Mouse (Mus musculus): ENCODE results near the gene Tbc1d12.
"Not testable (repeated sequence)": the region's sequence is repeated elsewhere in the genome, so short reads cannot be mapped to it uniquely, and the experiment has no call there.

The Tbc1d12 gene

GRCm38 (mm10) chr19:38836438-38837170 lies at the start of gene Tbc1d12:
Gene Tbc1d12 (plus strand): TSS chr19:38836579.
- DNase-seq, result peak; percentile 93 to 96

GRCm38 (mm10) chr19:38787756-38788155 lies 48.6 kb upstream of the Tbc1d12 start:
- DNase-seq, result no peak

- no peak for DNase-seq
Observed at GRCm38 (mm10) chr19:38793563-38794045, 42.8 kb upstream of the Tbc1d12 start.

GRCm38 (mm10) chr19:38796546-38796945 lies 39.8 kb upstream of the Tbc1d12 start:
- no peak for DNase-seq

- no peak for DNase-seq
Observed at GRCm38 (mm10) chr19:38798291-38798690, 38.1 kb upstream of the Tbc1d12 start.

GRCm38 (mm10) chr19:38798801-38799200 lies 37.6 kb upstream of the Tbc1d12 start:
- DNase-seq, result peak in 1 of 2 experiments; percentile 9

- no peak for DNase-seq
Observed at GRCm38 (mm10) chr19:38818191-38818590, 18.2 kb upstream of the Tbc1d12 start.

GRCm38 (mm10) chr19:38818766-38819426 lies 17.5 kb upstream of the Tbc1d12 start, which contains the start of gene Noc3l:
Gene Noc3l (minus strand): TSS chr19:38819237.
- DNase-seq, result peak; percentile 91 to 97

- no peak for DNase-seq
Observed at GRCm38 (mm10) chr19:38819427-38819802, 17.0 kb upstream of the Tbc1d12 start.

GRCm38 (mm10) chr19:38820186-38820804 lies 16.1 kb upstream of the Tbc1d12 start:
- DNase-seq, result no peak

GRCm38 (mm10) chr19:38833224-38833623 lies 3.2 kb upstream of the Tbc1d12 start:
- no peak for DNase-seq

GRCm38 (mm10) chr19:38836084-38836437 lies 318 bp upstream of the Tbc1d12 start:
- peak in 1 of 2 experiments; percentile 5 for DNase-seq

GRCm38 (mm10) chr19:38837171-38837641 lies 827 bp downstream of the Tbc1d12 start:
- DNase-seq, result peak; percentile 42 to 62

- DNase-seq, result no peak
Observed at GRCm38 (mm10) chr19:38844817-38845216, 8.4 kb downstream of the Tbc1d12 start.

GRCm38 (mm10) chr19:38846373-38846772 lies 10.0 kb downstream of the Tbc1d12 start:
- DNase-seq, result no peak

- DNase-seq, result no peak
Observed at GRCm38 (mm10) chr19:38858224-38858623, 21.8 kb downstream of the Tbc1d12 start.

- DNase-seq, result no peak
Observed at GRCm38 (mm10) chr19:38862523-38862922, 26.1 kb downstream of the Tbc1d12 start.

GRCm38 (mm10) chr19:38874825-38875224 lies 38.4 kb downstream of the Tbc1d12 start:
- not testable (repeated sequence) for DNase-seq

- DNase-seq, result no peak
Observed at GRCm38 (mm10) chr19:38880300-38880699, 43.9 kb downstream of the Tbc1d12 start.

- peak; percentile 32 to 39 for DNase-seq
Observed at GRCm38 (mm10) chr19:38901146-38902135, 65.1 kb downstream of the Tbc1d12 start.

GRCm38 (mm10) chr19:38902501-38902900 lies 66.1 kb downstream of the Tbc1d12 start:
- DNase-seq, result no peak

GRCm38 (mm10) chr19:38913786-38914185 lies 77.4 kb downstream of the Tbc1d12 start:
- DNase-seq, result peak; percentile 35 to 41
